Mouse (Mus musculus) adrenal gland, postnatal 10 days (tissue): Measurements from ENCODE around the gene Gm21693. TPM values are rescaled to one million over a fixed set of nuclear protein-coding genes. Genes with fewer than 3 reads are reported as not detected.
"Not testable (repeated sequence)": the region's sequence is repeated elsewhere in the genome, so short reads cannot be mapped to it uniquely, and the experiment has no call there.

ENCODE experiments used
- DNase-seq: peaks from one replicate; pipeline ENCODE4 v3.0.0; 2021; ENCODE audit warnings: mixed read lengths
- long read RNA-seq, 2 experiments: library from polyadenylated mRNA; stranded (forward); transcript quantifications; one replicate each; pipeline ENCODE4 v2.0.0; 2021
- total RNA-seq, 2 experiments: library from RNA; stranded (reverse); gene quantifications; 2 replicates each; pipeline ENCODE4 v1.2.3; 2021

The Gm21693 gene
- not detected for total RNA-seq
- long read RNA-seq, experiment 1: 0 reads
- long read RNA-seq, experiment 2: 0 reads

DNA sequence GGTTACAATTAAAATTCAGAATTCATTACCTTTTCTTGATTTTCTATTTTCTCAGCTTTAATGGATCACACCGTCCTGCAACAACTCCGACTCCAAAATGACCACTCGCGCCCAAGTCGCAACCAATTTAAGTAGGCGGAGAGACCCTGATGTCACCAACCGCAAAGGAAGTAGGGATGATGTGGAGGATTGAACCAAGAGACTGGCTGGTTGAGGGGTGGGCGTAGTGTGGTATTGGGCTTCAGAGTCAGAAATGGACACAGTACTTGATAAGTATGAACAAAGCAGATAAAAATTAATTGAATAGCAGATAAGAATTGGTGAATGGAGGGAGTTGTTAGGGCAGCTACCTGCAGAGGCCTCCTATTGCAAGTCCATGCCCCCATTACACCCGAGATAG, at the start of gene Gm21693:
TSS of gene Gm21693 (minus strand) at position 101 of the 400 bp plus-strand sequence.
- DNase-seq: not testable (repeated sequence)

- DNase-seq: not testable (repeated sequence)
These were observed 4.5 kb downstream of the Gm21693 start for GRCm38 (mm10) chrY:3340661-3341060.

DNA sequence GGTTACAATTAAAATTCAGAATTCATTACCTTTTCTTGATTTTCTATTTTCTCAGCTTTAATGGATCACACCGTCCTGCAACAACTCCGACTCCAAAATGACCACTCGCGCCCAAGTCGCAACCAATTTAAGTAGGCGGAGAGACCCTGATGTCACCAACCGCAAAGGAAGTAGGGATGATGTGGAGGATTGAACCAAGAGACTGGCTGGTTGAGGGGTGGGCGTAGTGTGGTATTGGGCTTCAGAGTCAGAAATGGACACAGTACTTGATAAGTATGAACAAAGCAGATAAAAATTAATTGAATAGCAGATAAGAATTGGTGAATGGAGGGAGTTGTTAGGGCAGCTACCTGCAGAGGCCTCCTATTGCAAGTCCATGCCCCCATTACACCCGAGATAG, 38.8 kb downstream of the Gm21693 start, which contains the start of gene Gm21677:
TSS of gene Gm21677 (minus strand) at position 101 of the 400 bp plus-strand sequence.
- DNase-seq: not testable (repeated sequence)

Other genes with a start within 250 kb of the Gm21693 start
- not detected for gene Gm21677, start 38.9 kb downstream of the Gm21693 start, total RNA-seq
- gene Gm21704, start 64.8 kb upstream of the Gm21693 start, total RNA-seq: not detected
- not detected for gene Gm21708, start 64.8 kb upstream of the Gm21693 start, total RNA-seq